Mouse (Mus musculus) left cerebral cortex, adult 8-10 months (tissue): ENCODE measurements around the gene Mlx. TPM values are rescaled to one million over a fixed set of nuclear protein-coding genes. Genes with fewer than 3 reads are reported as not detected.
A peak's percentile ranks its signal among the peaks of the same experiment; 100 is the strongest.

Experiments
- DNase-seq, 2 experiments: peaks; one replicate each; pipeline ENCODE4 v3.0.0; 2022; ENCODE audit warnings: low spot score in 2 of 2
- total RNA-seq, 4 experiments: library from RNA; stranded (reverse); gene quantifications; 2 replicates each; pipeline ENCODE4 v1.2.4; 2022

Gene Mlx
- total RNA-seq, 4 experiments from 2014 or later, result 31.1 to 41.9 (median 37.1) TPM

DNA sequence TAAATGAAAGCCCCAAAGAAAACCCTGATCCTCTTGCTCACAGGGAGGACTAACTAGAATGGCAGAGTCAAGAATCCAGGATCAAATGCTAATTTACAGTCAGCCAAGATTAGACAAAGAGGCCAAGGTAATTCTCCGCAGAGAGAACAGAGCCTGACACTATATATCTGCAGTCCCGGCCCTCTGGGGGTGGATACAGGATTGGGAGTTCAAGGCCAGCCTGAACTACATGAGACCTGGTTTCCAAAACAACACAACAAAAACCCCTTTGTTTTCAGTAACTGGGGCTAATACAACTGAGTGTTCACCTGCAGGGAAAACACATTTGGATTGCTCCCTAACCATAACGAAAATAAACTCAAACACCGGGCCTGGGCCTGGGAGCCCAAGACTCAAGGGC is 22.6 kb upstream of the Mlx start:
- DNase-seq, result no peak

- no peak for DNase-seq
Observed at GRCm38 (mm10) chr11:101065002-101065401, 22.1 kb upstream of the Mlx start.

GRCm38 (mm10) chr11:101066549-101067412 is 20.3 kb upstream of the Mlx start:
- DNase-seq, result peak in 1 of 2 experiments; percentile 66

DNA sequence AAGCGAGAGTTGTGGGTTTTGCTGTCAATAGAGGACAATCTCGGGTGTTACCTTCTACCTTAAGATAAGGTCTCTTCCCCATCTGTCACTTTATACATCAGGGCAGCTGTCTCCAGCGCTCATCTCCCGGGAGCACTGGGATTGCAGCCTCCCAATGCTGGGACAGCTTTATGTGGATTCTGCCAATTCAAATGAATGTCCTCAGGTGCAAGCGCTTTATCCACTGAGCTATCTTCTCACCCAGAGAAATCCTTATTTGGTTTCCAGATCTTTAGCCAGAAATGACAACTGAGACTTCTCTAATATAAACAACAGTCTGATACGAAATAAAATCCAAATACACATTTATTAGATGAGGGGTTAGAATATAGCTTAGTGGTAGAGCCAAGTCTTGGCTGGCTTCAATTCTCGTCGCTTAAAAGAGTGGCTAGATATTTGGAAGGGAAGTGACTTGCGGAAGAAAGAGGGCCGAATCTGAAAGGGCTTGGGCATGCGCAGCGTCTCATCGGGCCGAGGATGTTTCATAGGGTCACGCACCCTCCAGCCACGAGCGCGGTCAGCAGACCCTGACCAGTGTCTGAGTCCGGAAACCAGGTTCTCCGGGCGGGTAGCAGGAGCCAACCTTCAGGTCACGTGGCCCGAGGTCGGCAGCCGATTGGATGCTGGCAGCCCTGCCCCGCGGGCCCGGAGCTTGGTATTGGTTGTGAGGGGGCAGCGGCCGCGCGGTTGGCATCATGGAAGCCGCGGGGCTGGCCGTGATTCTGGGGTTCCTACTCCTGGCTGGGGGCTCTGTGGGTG is 17.5 kb upstream of the Mlx start, which contains the start of gene Naglu:
Gene Naglu (plus strand): TSS at position 622 of the 798 bp plus-strand sequence.
- peak; percentile 90 to 94 for DNase-seq

DNA sequence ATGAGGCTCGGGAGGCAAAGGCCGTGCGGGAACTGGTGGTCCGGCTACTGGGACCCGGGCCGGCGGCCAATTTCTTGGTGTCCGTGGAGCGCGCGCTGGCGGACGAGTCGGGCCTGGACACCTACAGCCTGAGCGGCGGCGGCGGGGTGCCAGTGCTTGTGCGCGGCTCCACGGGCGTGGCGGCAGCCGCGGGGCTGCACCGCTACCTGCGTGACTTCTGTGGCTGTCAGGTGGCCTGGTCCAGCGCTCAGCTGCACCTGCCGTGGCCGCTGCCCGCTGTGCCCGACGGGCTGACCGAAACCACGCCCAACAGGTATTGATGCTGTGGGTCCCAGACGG is 16.9 kb upstream of the Mlx start:
- no peak for DNase-seq

GRCm38 (mm10) chr11:101070987-101071386 is 16.1 kb upstream of the Mlx start:
- DNase-seq, result no peak

- DNase-seq, result no peak
Observed at GRCm38 (mm10) chr11:101071810-101072428, 15.2 kb upstream of the Mlx start.

DNA sequence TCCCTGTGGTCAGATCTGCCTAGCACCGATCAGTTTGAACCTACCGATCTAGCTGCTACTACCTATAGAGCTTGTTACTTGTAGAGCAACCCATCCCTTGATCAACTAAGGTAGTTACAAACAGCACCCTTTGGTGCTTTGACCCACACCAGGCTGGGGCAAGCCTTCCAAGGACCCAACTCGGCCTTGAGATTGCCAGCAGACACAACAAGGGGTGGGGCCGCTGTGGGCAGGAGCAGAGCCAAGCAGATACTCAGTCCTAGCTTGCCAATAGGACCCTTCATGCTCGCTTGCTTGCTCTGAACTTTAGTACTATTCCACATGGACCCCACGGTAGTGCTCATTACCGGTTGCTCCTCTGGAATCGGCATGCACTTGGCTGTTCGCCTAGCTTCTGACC is 9.0 kb upstream of the Mlx start, which contains the start of gene Hsd17b1:
Gene Hsd17b1 (plus strand): TSS at position 291 of the 400 bp plus-strand sequence.
- DNase-seq, result no peak

GRCm38 (mm10) chr11:101079746-101080145 is 7.3 kb upstream of the Mlx start:
- no peak for DNase-seq

DNA sequence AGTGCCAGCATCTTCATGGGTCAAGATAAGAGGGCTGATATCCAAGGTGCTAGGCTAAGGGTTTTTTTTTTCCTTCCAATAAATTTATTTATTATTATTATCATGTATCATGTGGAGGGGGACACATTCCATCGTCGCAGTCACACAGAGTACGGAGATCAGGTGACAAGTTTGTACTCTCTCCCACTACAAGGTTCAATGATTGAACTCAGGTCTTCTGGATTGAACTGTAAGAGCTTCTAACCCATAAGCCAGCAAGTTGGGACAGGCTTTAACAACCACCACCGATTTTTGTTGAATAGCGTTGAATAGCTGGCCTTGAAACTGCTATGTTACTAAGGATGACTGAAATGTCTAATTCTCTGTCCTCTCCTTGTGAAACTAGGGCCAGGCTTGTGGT is 6.7 kb upstream of the Mlx start:
- DNase-seq, result no peak

DNA sequence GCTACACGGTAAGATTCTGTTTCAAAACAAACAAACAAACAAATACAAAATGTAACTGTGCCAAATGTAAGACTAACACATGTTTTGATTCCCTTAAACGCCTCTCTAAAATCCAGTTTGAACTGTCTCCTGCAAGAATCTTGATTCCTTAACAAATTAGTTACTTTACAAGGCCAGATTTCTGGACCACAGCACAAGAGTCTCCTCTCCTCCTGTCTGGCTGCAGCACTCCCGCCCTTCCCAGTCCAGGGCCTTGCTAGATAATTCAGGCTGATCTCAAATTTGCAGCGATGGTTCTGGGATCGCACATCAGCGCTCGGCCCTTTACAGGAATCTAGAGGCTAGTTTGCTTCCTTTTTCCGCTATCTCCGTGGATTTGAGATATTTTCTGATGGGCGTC is 5.4 kb upstream of the Mlx start:
- DNase-seq, result no peak

GRCm38 (mm10) chr11:101082208-101083082 is 4.6 kb upstream of the Mlx start, which contains the start of gene Coasy:
Coasy (plus strand) TSS chr11:101082565.
- DNase-seq, result peak; percentile 69 to 84

DNA sequence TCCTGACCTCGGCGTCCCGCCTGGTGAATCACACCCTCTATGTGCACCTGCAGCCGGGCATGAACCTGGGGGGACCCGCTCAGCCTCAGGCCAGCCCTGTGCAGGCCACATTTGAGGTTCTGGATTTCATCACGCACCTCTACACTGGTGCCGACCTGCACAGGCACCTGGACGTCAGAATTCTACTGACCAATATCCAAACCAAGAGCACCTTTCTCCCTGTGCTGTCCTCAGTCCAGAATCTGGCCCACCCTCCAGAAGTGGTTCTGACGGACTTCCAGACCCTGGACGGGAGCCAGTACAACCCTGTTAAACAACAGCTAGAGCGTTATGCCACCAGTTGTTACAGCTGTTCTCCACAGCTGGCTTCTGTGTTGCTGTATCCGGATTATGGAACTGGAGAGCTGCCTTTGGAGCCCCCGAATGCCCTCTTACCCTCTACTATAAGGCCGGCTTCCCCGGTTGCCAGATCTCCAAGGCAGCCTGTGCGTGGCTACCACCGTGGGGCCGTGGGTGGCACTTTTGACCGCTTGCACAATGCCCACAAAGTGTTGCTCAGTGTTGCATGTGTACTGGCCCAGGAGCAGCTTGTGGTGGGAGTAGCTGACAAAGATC is 3.9 kb upstream of the Mlx start:
- no peak for DNase-seq

- DNase-seq, result no peak
Observed at GRCm38 (mm10) chr11:101084246-101084645, 2.8 kb upstream of the Mlx start.

- no peak for DNase-seq
Observed at GRCm38 (mm10) chr11:101084811-101085210, 2.3 kb upstream of the Mlx start.

DNA sequence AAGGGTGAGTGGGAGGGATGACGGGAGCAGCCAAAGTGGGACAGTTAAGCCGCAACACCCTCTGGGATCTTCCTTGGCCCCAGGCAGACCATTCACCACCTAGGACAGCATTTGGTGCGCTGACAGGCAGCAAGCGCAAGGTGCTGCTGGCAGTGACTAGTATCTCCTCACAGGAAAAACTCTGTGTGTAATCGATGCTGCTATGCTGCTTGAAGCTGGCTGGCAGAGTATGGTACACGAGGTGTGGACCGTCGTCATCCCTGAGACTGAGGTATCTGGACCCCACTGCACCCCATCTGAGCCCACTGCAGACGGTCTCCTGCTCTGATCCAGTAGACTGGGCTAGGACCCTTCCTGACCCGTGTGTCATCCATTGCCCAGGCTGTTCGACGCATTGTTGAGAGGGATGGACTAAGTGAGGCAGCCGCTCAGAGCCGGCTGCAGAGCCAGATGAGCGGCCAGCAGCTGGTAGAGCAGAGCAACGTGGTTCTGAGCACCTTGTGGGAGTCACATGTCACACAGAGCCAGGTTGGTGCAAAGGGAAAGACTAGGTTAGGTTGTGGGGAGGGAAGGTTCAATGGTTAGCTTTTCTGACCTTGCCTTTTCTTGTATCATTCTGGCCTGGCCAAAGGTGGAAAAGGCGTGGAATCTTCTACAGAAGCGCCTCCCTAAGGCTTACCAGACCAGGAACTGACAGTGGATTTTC is 1.3 kb upstream of the Mlx start:
- no peak for DNase-seq

DNA sequence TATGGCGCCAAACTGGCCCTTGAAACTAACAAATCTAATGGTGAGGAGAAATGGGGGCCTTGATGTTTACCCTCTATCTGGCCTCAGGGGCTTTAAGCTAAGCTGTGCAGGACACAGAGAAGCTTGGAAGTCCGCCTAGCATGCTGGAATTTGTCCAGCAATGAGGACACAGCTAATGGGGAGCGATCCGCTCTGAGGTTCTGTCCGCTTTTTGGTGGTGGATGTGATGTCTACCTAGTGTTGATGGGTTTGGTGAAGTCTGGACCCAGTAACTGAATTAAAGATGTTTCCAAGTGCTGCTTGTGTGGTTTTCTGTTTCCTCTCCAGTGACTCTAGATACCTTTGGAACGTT is 778 bp upstream of the Mlx start:
- DNase-seq, result no peak

DNA sequence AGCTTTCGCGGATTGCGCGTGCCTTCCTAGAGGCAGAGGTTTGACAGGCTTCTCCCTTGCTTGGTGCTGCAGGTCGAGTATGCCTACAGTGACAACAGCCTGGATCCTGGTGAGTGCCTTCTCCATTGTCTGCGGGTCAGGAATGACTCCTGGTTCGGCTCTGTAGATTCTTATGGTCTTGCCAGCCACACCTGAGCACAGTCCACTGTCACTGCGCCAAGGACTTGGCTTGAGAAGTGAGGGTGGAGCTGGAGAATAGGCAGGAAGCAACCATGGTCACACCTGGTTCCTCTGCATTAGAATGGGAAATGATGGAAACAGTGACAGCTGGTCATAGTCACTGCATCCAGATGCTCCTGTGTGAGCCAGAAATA is 592 bp downstream of the Mlx start:
- no peak for DNase-seq

GRCm38 (mm10) chr11:101089931-101090330 is 2.9 kb downstream of the Mlx start:
- no peak for DNase-seq

DNA sequence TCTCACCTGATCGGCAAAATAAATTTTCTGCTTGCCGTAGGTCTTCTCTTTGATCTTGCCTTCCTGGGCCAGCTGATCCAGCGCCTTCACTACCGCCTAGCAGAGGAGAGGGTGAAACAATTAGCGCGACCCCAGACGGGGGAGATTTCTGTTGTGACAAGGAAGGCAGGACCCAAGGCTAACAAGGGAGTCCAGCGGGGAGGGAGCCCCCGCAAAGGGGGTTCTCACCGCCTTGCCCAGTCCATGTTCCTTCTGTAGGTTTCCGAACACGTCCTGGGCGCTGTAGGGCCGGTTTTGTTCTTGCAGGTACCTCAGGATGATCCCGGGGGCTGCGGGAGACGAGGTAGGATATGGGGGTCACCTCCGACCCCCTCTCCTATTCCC is 7.8 kb downstream of the Mlx start:
- DNase-seq, result peak in 1 of 2 experiments; percentile 36
